Mouse (Mus musculus): ENCODE results near the gene Syne2.

The Syne2 gene

DNA sequence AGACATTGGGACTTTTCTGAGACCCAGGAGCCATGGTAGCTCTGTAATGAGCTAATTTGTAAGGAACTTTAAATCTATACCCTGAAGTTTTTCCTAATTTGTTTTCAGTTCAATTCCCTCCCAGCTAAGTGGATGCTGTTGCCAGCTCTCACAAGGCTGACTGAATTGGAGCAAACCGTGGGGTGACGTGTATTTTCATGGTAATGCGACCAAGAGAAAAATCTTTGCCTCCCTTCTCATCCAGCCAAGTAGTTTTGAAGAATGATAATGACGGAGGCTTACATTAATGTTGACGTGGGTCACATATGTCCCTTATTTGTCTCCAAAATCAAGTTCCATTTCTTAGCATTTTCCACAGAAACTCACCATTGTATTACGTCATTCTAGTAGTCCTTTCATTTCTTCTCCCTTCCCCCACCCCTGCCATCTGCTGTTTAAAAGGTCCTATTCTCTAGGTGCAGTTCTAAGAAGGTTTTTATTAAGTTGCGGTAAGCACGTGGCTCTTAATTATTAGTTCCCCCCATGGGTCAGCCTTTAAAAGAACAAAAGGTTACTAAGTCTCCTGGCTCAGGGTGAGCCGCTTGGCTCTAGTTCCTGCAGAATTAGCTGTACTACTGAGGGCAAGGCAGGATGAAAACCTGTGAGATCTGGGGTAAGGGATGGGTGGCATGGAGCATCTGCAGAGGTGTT lies 55.8 kb downstream of the Syne2 start:
- DNase-seq: no peak

- no peak for DNase-seq
These were observed 56.5 kb downstream of the Syne2 start for GRCm38 (mm10) chr12:75874287-75874994.

DNA sequence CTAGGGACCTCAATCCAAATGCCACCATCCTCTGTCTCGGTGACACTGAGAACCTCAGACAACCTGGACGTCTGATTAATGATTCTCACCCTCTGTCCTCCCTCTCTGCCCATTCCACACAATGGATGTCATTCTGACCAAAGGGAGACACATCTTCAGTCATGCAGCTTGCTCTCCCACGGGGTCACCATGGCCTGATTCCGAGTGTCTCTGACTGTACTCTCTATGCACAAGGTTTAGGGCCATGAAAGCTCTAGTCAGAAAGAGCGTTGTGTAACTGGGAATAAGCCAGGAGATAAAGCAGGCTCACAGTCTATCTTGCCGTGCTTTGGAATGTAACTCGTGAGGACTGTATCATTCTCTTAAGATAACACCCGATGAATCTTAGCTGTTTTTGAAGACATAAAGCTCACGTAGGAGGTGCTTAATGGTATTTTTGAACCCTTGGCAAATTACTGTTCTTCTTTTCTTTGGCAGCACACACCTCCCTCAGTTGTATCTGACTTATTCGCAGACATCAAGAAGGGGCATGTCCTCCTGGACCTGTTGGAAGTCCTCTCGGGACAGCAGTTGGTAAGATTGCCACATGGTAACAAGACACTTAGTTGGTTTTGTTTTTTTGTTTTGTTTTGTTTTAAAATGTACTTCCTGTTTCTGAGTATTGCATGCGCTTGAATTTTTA lies 61.8 kb downstream of the Syne2 start:
- no peak for DNase-seq

DNA sequence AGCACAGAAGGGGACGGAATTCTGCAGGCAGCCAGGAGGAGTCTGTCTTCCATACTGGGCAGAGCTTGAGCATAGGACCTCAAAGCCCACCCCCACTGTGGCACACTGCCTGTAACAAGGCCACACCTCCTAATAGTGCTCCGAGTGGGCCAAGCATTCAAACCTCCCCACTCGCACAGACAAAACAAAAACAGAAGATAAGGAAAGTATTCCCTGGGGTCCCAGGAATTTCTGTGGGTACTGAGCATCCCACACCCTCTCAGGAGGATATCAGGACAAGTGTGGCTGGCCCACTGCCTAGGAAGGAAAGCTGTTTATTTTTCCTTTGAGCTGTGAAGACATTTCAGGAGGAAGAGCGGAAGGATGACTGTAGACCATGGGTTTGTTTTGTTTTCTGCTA lies 63.6 kb downstream of the Syne2 start:
- no peak for DNase-seq

GRCm38 (mm10) chr12:75886161-75886560 lies 68.2 kb downstream of the Syne2 start:
- no peak for DNase-seq

GRCm38 (mm10) chr12:75886946-75887345 lies 69.0 kb downstream of the Syne2 start:
- no peak for DNase-seq

DNA sequence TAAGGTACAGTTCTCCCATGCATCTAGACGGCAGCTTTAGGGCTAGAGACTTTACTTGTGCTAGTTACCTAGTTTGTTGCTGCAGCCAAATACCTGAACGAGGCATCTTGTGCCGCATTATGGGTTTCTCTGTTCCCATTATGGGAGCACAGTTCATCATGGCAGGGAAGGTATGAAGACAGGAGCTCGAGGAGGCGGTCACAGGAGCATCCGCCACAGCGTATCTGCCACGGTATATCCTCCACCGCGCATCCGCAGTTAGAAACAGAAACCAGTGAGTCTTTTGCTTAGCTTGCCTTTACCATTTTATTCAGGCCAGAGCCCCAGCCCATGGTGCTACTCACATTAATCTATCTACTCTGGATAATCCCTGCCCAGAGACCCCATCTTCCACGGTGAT lies 70.8 kb downstream of the Syne2 start:
- DNase-seq: no peak

GRCm38 (mm10) chr12:75891206-75891605 lies 73.3 kb downstream of the Syne2 start:
- no peak for DNase-seq

- DNase-seq: no peak
These were observed 75.5 kb downstream of the Syne2 start for GRCm38 (mm10) chr12:75893392-75893791.

DNA sequence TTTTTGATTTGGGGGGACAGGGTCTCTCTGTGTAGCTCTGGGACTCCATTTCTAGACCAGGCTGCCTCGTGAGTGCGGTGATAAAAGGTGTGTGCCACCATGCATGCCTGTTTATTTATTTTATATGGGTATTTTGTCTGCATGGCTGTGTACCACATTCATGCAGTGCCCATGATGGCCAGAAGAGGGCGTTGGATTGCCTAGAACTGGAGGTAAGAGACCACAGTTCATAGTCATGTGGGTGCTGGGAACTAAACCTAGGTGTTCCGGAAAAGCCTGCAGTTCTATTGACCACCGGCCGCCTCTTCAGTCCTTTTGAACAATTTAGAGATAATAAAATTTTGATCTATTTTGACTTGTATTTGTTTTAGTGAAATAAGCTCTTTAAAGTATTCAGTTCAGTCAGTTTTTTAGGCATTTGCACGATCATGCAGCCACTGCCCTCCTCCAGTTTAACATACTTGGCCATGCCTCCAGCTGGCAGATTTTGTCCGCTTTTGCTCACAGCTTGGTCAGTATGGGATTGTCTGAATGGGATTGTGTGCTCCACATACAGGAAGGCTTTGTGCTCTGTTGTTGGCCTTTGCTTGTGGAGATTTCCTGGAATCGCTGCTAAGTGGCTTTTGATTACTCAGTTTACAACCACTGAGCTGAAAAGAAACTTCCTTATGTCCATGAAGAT lies 76.5 kb downstream of the Syne2 start:
- DNase-seq: no peak

DNA sequence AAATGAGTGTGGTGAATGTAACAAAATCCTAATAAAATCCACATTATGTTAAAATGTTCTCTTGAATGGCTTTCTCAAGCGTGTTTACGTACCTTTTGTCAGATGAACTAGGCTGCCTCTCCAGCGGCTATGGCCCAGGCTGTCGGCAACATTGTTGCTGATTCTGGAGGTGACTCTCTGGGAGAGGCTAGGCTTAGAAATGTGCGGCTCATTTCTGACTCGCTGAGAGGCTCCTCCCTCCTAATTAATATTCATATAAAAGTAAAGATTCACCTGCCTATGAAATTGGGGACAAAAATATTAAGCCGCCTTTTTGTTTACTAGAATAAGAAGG lies 77.0 kb downstream of the Syne2 start:
- DNase-seq: no peak

DNA sequence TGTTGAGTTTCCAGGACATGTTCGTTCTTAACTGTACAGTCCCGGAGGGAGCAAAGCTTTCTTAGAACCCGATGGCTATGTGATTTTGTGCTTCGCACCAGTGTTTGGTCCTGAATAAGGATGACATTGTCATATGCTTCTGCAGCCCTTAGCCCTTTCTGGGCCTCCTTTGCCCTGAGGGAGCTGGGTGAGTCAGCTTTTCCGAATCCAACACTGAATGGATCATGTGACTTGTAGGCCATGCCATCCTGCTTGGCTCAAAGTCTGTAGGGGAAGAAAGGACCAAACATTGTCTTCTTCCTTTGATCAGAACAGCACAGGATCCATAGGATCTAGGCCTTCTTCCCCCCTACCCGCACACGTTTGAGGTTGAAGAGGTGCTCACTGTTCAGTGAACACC lies 79.9 kb downstream of the Syne2 start:
- no peak for DNase-seq

GRCm38 (mm10) chr12:75901721-75902120 lies 83.8 kb downstream of the Syne2 start:
- no peak for DNase-seq

- DNase-seq: no peak
These were observed 86.1 kb downstream of the Syne2 start for GRCm38 (mm10) chr12:75904068-75904467.

- no peak for DNase-seq
These were observed 87.4 kb downstream of the Syne2 start for GRCm38 (mm10) chr12:75905304-75905703.

DNA sequence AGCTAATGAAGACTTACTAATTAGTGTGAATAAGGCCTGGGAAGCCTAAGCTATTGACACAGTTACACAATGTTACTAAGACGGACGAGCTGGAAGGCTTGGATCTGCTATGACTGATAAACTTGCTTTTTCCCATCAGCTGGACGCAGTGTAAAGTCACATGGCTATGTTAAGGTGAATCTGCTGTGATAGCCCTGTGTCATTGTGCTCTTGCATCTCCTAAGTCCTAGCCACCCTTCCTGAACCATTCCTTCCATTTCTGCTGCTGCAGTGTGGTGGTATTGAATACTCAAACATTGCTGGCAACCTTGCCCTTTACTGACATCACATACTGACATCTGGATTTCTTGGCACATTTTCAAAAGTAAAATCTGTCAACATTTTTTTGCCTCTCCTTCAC lies 90.5 kb downstream of the Syne2 start:
- no peak for DNase-seq

DNA sequence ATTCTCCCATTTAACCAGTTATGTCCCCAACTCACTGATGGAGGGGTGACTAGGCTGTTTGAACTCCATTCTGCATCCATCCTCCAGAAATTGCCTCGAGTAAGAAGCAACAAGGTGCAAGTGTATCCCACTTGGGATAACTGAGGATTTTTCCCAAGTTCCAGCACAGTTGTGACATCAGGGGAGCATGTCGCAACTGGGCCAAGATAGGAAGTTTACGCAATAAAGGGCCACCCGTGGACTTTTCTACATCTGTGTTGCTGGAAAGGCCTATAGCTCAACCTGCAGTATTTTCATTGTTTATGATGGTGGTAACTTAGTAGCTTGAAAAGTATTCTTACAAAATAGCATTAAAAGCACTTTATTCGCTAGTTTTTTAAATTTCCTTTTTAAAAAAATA lies 97.8 kb downstream of the Syne2 start:
- DNase-seq: no peak

DNA sequence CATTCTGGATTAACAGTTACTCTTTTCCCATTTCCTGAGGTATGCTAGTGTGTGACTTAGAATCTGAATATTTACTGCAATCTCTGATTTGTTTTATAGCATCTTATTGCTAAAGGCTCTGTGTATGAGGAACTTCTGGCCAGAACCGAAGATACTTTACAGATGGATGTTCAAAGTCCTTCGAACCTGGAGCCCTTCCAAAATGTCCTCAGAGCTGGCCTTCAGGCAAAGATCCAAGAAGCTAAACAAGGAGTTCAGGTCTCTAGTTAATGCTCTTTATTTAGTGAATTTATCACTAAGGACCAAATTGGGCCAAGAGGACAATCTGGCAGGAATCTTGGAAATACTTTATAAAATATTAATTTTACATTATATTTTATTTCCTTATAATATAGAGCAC lies 100.5 kb downstream of the Syne2 start:
- no peak for DNase-seq

DNA sequence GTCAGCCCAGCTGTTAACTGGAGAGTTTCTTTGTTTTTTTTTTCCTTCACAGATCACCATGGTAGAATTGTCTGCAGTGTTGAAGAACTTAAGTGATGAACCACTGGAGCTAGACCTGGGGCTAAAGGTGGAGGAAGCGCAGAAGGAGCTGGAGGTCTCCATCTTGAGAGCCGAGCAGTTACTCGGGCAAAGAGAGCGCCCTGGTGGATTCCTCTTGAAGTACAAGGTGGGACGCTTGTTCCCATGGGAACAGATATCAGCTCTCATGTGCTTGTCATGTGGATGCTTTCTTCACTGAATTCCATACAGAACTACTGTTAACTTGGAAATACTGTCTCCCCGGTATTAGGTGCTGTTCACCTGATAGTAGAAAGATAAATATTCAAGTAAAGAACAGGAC lies 101.0 kb downstream of the Syne2 start:
- peak; percentile 66 for DNase-seq

- DNase-seq: no peak
These were observed 105.0 kb downstream of the Syne2 start for GRCm38 (mm10) chr12:75922900-75923299.

- DNase-seq: no peak
These were observed 106.9 kb downstream of the Syne2 start for GRCm38 (mm10) chr12:75924852-75925251.

GRCm38 (mm10) chr12:75927596-75927995 lies 109.7 kb downstream of the Syne2 start:
- no peak for DNase-seq

- no peak for DNase-seq
These were observed 115.6 kb downstream of the Syne2 start for GRCm38 (mm10) chr12:75933561-75933960.

DNA sequence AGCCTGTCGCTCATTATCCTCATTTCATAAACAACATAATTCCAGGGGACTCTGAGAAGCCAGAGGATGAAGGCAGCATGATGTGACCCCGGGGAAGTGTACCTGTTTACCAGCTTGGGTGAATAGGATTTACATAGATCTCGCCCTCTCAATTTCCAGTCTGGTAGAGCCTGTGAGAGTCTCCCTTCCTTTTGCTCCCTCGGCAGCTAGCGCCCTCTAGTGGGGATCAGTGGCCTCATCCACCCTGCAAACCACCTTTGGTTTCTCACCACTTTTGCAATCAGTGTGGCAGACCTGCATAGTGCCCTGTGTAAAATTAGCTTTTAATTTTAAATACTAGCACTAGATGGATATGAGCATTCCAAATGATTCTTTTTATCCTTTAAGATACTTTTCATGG lies 133.4 kb downstream of the Syne2 start:
- peak; percentile 19 for DNase-seq
